Mouse (Mus musculus) forebrain, postnatal 0 days (tissue): ENCODE measurements around the gene Ankrd13b. TPM values are rescaled to one million over a fixed set of nuclear protein-coding genes. Genes with fewer than 3 reads are reported as not detected.

ENCODE experiments used
- ATAC-seq: fragments of 200-750 bp; cut with Nextera tagmentation; 2 replicates; pipeline ENCODE4 v1.8.0; 2017; ENCODE audit warnings: mild to moderate bottlenecking, moderate library complexity
- DNase-seq: peaks from one replicate; pipeline ENCODE4 v3.0.0-alpha.2; 2015
- H3K27ac ChIP-seq: fragments of 300-500 bp; sonication (generic); 2 replicates; pipeline ENCODE4 v1.5.1; 2014; ENCODE audit warnings: low read depth, mild to moderate bottlenecking, antibody characterized with exemption, low read length, moderate library complexity, mixed read lengths
- H3K27me3 ChIP-seq: fragments of 300-500 bp; sonication (generic); 2 replicates; pipeline ENCODE4 v1.6.1; 2014; ENCODE audit warnings: mild to moderate bottlenecking, low read length, mixed read lengths; ENCODE audit not compliant: insufficient read depth
- H3K36me3 ChIP-seq: fragments of 300-500 bp; sonication (generic); 2 replicates; pipeline ENCODE4 v1.6.1; 2014; ENCODE audit warnings: mild to moderate bottlenecking, moderate library complexity; ENCODE audit not compliant: insufficient read depth
- H3K4me1 ChIP-seq: fragments of 300-500 bp; sonication (generic); 2 replicates; pipeline ENCODE4 v1.6.1; 2014; ENCODE audit warnings: antibody characterized with exemption; ENCODE audit not compliant: insufficient read depth
- H3K4me2 ChIP-seq: fragments of 300-500 bp; sonication (generic); 2 replicates; pipeline ENCODE4 v1.6.1; 2014; ENCODE audit warnings: low read depth, mild to moderate bottlenecking, moderate library complexity
- H3K4me3 ChIP-seq: fragments of 300-500 bp; sonication (generic); 2 replicates; pipeline ENCODE4 v1.5.1; 2014; ENCODE audit warnings: low read depth, low read length, mixed read lengths
- H3K9ac ChIP-seq: fragments of 300-500 bp; sonication (generic); 2 replicates; pipeline ENCODE4 v1.6.1; 2014; ENCODE audit warnings: mild to moderate bottlenecking
- H3K9me3 ChIP-seq: fragments of 300-500 bp; sonication (generic); 2 replicates; pipeline ENCODE4 v1.6.1; 2016; ENCODE audit warnings: low read length
- CTCF ChIP-seq: sonication (generic); IDR thresholded peaks from 2 replicates; pipeline ENCODE4 v1.5.1; 2016; ENCODE audit warnings: antibody characterized with exemption, control low read depth, low read depth
- WGBS: fragments of 180-500 bp; shearing (Covaris S2); extraction: QIAGEN DNeasy Blood & Tissue Kit; methylation state at CpG from one replicate; pipeline ENCODE4 v1.1.7; 2014; 5-methylcytosine and 5-hydroxymethylcytosine counted together
- polyA plus RNA-seq: library from polyadenylated mRNA; unstranded; fragments of >200 nt; fragmentation: Nextera tagmentation; extraction: Ambion mirVana; gene quantifications from 2 replicates; pipeline ENCODE4 v1.2.1, GENCODE M21; 2015
- total RNA-seq: library from RNA; depleted of rRNA; stranded (reverse); fragments of >200 nt; gene quantifications from 2 replicates; pipeline ENCODE4 v1.2.3, GENCODE M21; 2014

Gene Ankrd13b
- total and polyA plus RNA-seq, 2 experiments from 2014 or later: 55.4 to 81.7 TPM

- 75% methylated on average over 4 of the region's 4 CpGs for WGBS
- no peak overlapping the region for H3K4me3 ChIP-seq
- H3K4me1 ChIP-seq: 0 out of 2 replicates have a peak, but pooled peaks cover 7% of the 10 kb centered on the region
- no peak overlapping the region for H3K9ac ChIP-seq
- DNase-seq (no peak), ATAC-seq (no peak)
- no peak overlapping the region for H3K4me2 ChIP-seq
- no peak overlapping the region for H3K27ac ChIP-seq
- no peak for TF ChIP-seq CTCF
- H3K9me3 ChIP-seq: no peaks in the 10 kb centered on the region
- no peaks in the 10 kb centered on the region for H3K27me3 ChIP-seq
- H3K36me3 ChIP-seq: peaks cover 47% of the 10 kb centered on the region
Observed at GRCm38 (mm10) chr11:77507426-77507825, 17.9 kb upstream of the Ankrd13b start.

GRCm38 (mm10) chr11:77506941-77507340, 17.5 kb upstream of the Ankrd13b start:
- DNase-seq (no peak), ATAC-seq (no peak)
- no peak overlapping the region for H3K4me2 ChIP-seq
- H3K9ac ChIP-seq: no peak overlapping the region
- 86% methylated on average over 6 of the region's 6 CpGs for WGBS
- no peaks in the 10 kb centered on the region for H3K9me3 ChIP-seq
- no peak overlapping the region for H3K27ac ChIP-seq
- no peak for TF ChIP-seq CTCF
- 0 out of 2 replicates have a peak, but pooled peaks cover 4% of the 10 kb centered on the region for H3K4me1 ChIP-seq
- H3K27me3 ChIP-seq: no peaks in the 10 kb centered on the region
- H3K36me3 ChIP-seq: peaks cover 48% of the 10 kb centered on the region
- H3K4me3 ChIP-seq: no peak overlapping the region

GRCm38 (mm10) chr11:77506273-77506672, 16.8 kb upstream of the Ankrd13b start:
- Histone ChIP-seq H3K36me3 (peaks cover 48% of the 10 kb centered on the region), H3K27ac (no peak overlapping the region), H3K27me3 (no peaks in the 10 kb centered on the region), H3K4me1 (0 out of 2 replicates have a peak, but pooled peaks cover 4% of the 10 kb centered on the region), H3K4me2 (no peak overlapping the region), H3K9me3 (no peaks in the 10 kb centered on the region), H3K4me3 (no peak overlapping the region), H3K9ac (no peak overlapping the region)
- ATAC-seq (no peak), DNase-seq (no peak)
- no peak for TF ChIP-seq CTCF
- WGBS: 86% methylated on average over 14 of the region's 14 CpGs

- 89% methylated on average over 22 of the region's 22 CpGs for WGBS
- peaks cover 50% of the 10 kb centered on the region for H3K36me3 ChIP-seq
- H3K4me3 ChIP-seq: no peak overlapping the region
- H3K9ac ChIP-seq: no peak overlapping the region
- H3K27me3 ChIP-seq: no peaks in the 10 kb centered on the region
- no peaks in the 10 kb centered on the region for H3K9me3 ChIP-seq
- no peak overlapping the region for H3K27ac ChIP-seq
- TF ChIP-seq CTCF: no peak
- no peak overlapping the region for H3K4me2 ChIP-seq
- no peak for ATAC-seq
- 0 out of 2 replicates have a peak, but pooled peaks cover 4% of the 10 kb centered on the region for H3K4me1 ChIP-seq
- no peak for DNase-seq
Observed at GRCm38 (mm10) chr11:77505291-77505980, 16.0 kb upstream of the Ankrd13b start.

- no peaks in the 10 kb centered on the region for H3K27me3 ChIP-seq
- WGBS: 94% methylated on average over 19 of the region's 19 CpGs
- no peak overlapping the region for H3K4me2 ChIP-seq
- H3K9ac ChIP-seq: no peak overlapping the region
- no peak for TF ChIP-seq CTCF
- DNase-seq: no peak
- H3K36me3 ChIP-seq: peaks cover 61% of the 10 kb centered on the region
- no peak overlapping the region for H3K4me3 ChIP-seq
- no peak overlapping the region for H3K27ac ChIP-seq
- ATAC-seq: no peak
- H3K4me1 ChIP-seq: 0 out of 2 replicates have a peak, but pooled peaks cover 4% of the 10 kb centered on the region
- no peaks in the 10 kb centered on the region for H3K9me3 ChIP-seq
Observed at GRCm38 (mm10) chr11:77504377-77504776, 14.9 kb upstream of the Ankrd13b start.

- DNase-seq (no peak), ATAC-seq (no peak)
- Histone ChIP-seq H3K36me3 (peaks cover 66% of the 10 kb centered on the region), H3K27ac (no peak overlapping the region), H3K4me1 (0 out of 2 replicates have a peak, but pooled peaks cover 4% of the 10 kb centered on the region), H3K9ac (no peak overlapping the region), H3K27me3 (no peaks in the 10 kb centered on the region), H3K4me3 (no peak overlapping the region), H3K9me3 (no peaks in the 10 kb centered on the region), H3K4me2 (no peak overlapping the region)
- no peak for TF ChIP-seq CTCF
- WGBS: 71% methylated on average over 3 of the region's 3 CpGs
Observed at GRCm38 (mm10) chr11:77503511-77503910, 14.0 kb upstream of the Ankrd13b start.

- TF ChIP-seq CTCF: no peak
- WGBS: 92% methylated on average over 6 of the region's 6 CpGs
- Histone ChIP-seq H3K4me3 (no peak overlapping the region), H3K27ac (no peak overlapping the region), H3K9ac (no peak overlapping the region), H3K4me1 (no peaks in the 10 kb centered on the region), H3K4me2 (no peak overlapping the region), H3K36me3 (peaks cover 66% of the 10 kb centered on the region), H3K27me3 (no peaks in the 10 kb centered on the region), H3K9me3 (no peaks in the 10 kb centered on the region)
- DNase-seq (no peak), ATAC-seq (no peak)
Observed at GRCm38 (mm10) chr11:77502481-77502880, 13.0 kb upstream of the Ankrd13b start.
